8 mouse cellular contexts compared by ENCODE assay signal in genomic region chr9:41474244-41474944, GRCm38 (mm10).
DNase-seq lines count a peak whose midpoint lies in the region; ATAC-seq and TF ChIP-seq lines count a peak whose summit lies in the region.

No protein-coding gene starts in this region.

- H3K4me1 ChIP-seq in hindbrain, postnatal 0 days (ENCODE audit: insufficient read depth, low read length), result peaks cover 12% of the 10 kb centered on the region

- peak overlapping the region; percentile 35; the same call in 1 of the 2 replicates for H3K9ac ChIP-seq in hindbrain, postnatal 0 days (replicated peaks; ENCODE audit: low read length)

- H3K4me2 ChIP-seq in hindbrain, postnatal 0 days (ENCODE audit: low read depth, low read length), result peak overlapping the region; percentile 47

- no peaks in the 10 kb centered on the region for H3K9me3 ChIP-seq in hindbrain, postnatal 0 days (ENCODE audit: low read length)

- TF ChIP-seq CTCF in hindbrain, postnatal 0 days (IDR thresholded peaks at IDR 0.05; ENCODE audit: low read depth), result peak; percentile 97
- peak; percentile 99 for TF ChIP-seq CTCF in left cerebral cortex, adult 2 months (IDR thresholded peaks at IDR 0.05)

- H3K4me3 ChIP-seq in hindbrain, postnatal 0 days (ENCODE audit: low read length), result peak overlapping the region; percentile 11; the same call in 1 of the 2 replicates
- H3K4me3 ChIP-seq in left cerebral cortex, adult 2 months, result peak overlapping the region; percentile 42

- H3K27ac ChIP-seq in hindbrain, postnatal 0 days, result peak overlapping the region; percentile 82
- peak overlapping the region; percentile 91 for H3K27ac ChIP-seq in left cerebral cortex, adult 2 months

- DNase-seq in WW6 (ENCODE audit: low read depth, low spot score), result peak; percentile 50
- DNase-seq in cerebellum, postnatal 25 days, result peak; percentile 75 to 83
- DNase-seq in gastrocnemius, adult 8-10 months (ENCODE audit: low spot score in 2 of 2), result peak; percentile 85 to 89
- peak; percentile 91 for DNase-seq in hindbrain, postnatal 0 days (ENCODE audit: low spot score)
- DNase-seq in left cerebral cortex, adult 2 months (ENCODE audit: extremely low spot score in 1 of 2, low spot score in 2 of 2), result peak; percentile 86 to 93
- peak; percentile 88 for DNase-seq in mesoderm, embryonic 11.5 days (ENCODE audit: low read depth, low spot score)
- DNase-seq in right cerebral cortex, postnatal 4 days, result peak; percentile 88

- WGBS in hindbrain, postnatal 0 days, result 26% methylated on average over 11 of the region's 11 CpGs

- ATAC-seq in hindbrain, postnatal 0 days, result peak; percentile 94
- no peak for ATAC-seq in inflammation-experienced regulatory T-cells, adult 6 months

- intact Hi-C loops in left cerebral cortex, adult 2 months (cut with DNase I), result loop anchor here (1.0 to 5.0 kb wide), 3 partner anchors 107 to 476 kb away; no protein-coding TSS in a partner anchor

- H3K36me3 ChIP-seq in hindbrain, postnatal 0 days (ENCODE audit: insufficient read depth, low read length), result no peaks in the 10 kb centered on the region

- no peaks in the 10 kb centered on the region for H3K27me3 ChIP-seq in hindbrain, postnatal 0 days (ENCODE audit: insufficient read depth, low read length)
